Mouse (Mus musculus) heart, postnatal 25 days (tissue): ENCODE measurements around the gene Cmklr1. TPM values are rescaled to one million over a fixed set of nuclear protein-coding genes. Genes with fewer than 3 reads are reported as not detected.

ENCODE experiments used
- DNase-seq: peaks from one replicate; pipeline ENCODE4 v3.0.0; 2022; ENCODE audit warnings: low spot score
- intact Hi-C: fragments of 180-260 bp; cut with DNase I; formaldehyde crosslinking; loops from one replicate; pipeline ENCODE4 v1.15.1; 2025
- total RNA-seq, 2 experiments: library from RNA; stranded (reverse); gene quantifications; 2 replicates each; pipeline ENCODE4 v1.2.3; 2021

The Cmklr1 gene
- total RNA-seq, 2 experiments from 2014 or later: 23.6 to 29.9 TPM

DNA sequence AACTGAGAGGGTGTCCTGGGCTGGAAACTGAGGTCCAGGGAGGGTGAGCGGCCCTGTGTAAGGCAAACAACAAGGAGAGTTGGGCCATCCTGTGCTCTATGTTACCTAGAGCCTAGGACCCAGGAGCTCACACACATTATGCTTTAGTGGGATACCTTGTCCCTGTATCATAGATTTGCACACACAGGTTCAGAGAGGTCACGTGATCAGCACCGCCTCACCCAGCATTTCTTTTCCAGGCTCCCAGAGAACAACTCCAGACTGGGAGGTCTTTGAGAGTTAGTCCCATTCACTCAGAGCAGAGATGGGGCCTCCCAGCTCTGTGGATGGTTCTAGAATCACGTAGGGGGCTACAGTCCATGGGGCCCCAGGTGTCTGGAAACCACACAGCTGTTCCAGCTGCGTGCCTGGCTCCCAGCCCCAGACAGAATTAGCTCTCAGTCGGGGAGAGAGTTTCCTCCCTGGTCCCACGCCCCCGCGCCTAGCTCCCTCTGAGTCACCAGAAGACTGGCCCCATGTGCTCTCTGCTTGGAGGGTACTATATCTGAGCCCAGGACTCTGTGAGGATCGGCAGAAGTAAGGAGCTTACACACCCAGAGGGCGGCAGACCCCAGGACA lies 22.3 kb downstream of the Cmklr1 start:
- peak; percentile 68 for DNase-seq

GRCm38 (mm10) chr5:113626991-113627390 lies 23.2 kb downstream of the Cmklr1 start:
- no peak for DNase-seq
- intact Hi-C loops: no loop called here

More for the DNA sequence above, 22.3 kb downstream of the Cmklr1 start:
- intact Hi-C loops: no loop called here

- DNase-seq: no peak
- intact Hi-C loops: no loop called here
Measured at GRCm38 (mm10) chr5:113626352-113626751, 23.9 kb downstream of the Cmklr1 start.

- DNase-seq: no peak
- intact Hi-C loops: no loop called here
Measured at GRCm38 (mm10) chr5:113625068-113625467, 25.2 kb downstream of the Cmklr1 start.

- DNase-seq: no peak
- intact Hi-C loops: no loop called here
Measured at GRCm38 (mm10) chr5:113623052-113623451, 27.2 kb downstream of the Cmklr1 start.

DNA sequence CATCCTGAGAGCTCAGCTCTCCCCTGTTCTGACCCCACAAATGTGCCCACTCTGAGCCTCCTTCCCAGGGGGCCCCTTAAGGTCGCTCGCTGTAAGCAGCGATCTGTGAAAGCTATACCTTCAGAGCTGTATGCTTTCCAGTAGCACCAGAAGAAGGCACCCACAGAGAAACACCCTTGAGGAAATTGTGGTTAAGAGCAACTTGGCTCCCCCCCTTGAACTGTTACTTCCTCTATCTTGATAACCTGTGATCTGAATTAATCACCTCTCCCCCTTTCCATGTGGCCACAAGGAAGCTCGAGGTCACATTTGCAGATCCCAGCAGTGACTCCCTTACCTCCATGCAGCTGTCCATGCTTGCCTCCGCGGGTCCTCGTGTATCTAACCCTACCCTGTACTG lies 29.2 kb downstream of the Cmklr1 start:
- no peak for DNase-seq
- intact Hi-C loops: no loop called here

- DNase-seq: no peak
- intact Hi-C loops: no loop called here
Measured at GRCm38 (mm10) chr5:113620130-113620716, 30.0 kb downstream of the Cmklr1 start.

GRCm38 (mm10) chr5:113619151-113619550 lies 31.1 kb downstream of the Cmklr1 start:
- intact Hi-C loops: no loop called here

DNA sequence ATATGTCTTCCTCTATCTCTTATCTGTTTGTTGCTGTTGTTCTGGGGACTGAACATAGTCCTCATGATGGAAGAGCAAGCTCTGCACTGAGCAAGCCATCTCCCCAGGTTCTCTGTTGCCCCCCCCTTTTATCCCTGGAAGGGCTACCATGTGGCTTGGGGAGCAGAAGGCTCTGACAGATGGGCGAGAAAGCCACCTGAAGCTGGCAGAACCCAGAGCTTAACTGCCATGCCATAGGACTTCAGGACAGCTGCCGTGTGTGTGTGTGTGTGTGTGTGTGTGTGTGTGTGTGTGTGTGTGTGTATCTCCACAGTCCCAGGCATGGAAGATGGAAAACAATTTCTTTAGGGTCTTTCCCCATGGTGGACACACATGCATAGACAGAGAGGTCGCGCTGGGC lies 31.5 kb downstream of the Cmklr1 start:
- no peak for DNase-seq
- intact Hi-C loops: no loop called here

More at GRCm38 (mm10) chr5:113619151-113619550, 31.1 kb downstream of the Cmklr1 start:
- no peak for DNase-seq

DNA sequence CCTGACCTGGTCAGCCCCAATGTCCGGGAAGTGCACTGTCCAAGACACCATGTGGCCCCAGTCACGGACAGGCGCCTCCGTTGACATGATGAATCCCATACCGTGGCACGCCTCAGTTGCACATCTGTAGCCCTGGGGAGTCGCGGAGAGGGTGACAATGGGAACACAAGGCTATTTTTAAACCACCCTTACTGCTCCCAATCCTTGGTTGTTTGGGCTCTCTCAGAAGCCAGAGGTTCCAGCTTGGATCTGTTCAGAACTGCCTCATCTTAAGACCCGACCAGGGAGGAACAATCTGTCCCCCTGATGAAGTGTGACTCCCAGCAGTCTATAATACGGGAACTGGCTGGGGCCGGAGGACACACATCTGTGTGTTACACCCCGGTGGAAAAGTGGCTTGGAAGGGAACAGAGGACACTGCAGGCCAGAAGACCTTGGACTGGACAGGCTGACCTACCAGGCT lies 38.4 kb downstream of the Cmklr1 start:
- intact Hi-C loops: loop anchor here (5.0 kb wide), 1 partner anchor 35 kb away; no protein-coding TSS in a partner anchor
- DNase-seq: peak; percentile 64

GRCm38 (mm10) chr5:113611131-113611530 lies 39.1 kb downstream of the Cmklr1 start:
- no peak for DNase-seq
- intact Hi-C loops: loop anchor here (5.0 kb wide), 1 partner anchor 36 kb away; no protein-coding TSS in a partner anchor

GRCm38 (mm10) chr5:113610490-113610889 lies 39.7 kb downstream of the Cmklr1 start:
- intact Hi-C loops: loop anchor here (5.0 kb wide), 1 partner anchor 37 kb away; no protein-coding TSS in a partner anchor

GRCm38 (mm10) chr5:113609891-113610290 lies 40.3 kb downstream of the Cmklr1 start:
- no peak for DNase-seq
- intact Hi-C loops: loop anchor here (5.0 kb wide), 1 partner anchor 37 kb away; no protein-coding TSS in a partner anchor

More at GRCm38 (mm10) chr5:113610490-113610889, 39.7 kb downstream of the Cmklr1 start:
- DNase-seq: no peak

- intact Hi-C loops: no loop called here
- DNase-seq: no peak
Measured at GRCm38 (mm10) chr5:113608511-113608910, 41.7 kb downstream of the Cmklr1 start.

- intact Hi-C loops: no loop called here
- peak; percentile 41 for DNase-seq
Measured at GRCm38 (mm10) chr5:113607941-113608431, 42.2 kb downstream of the Cmklr1 start.

DNA sequence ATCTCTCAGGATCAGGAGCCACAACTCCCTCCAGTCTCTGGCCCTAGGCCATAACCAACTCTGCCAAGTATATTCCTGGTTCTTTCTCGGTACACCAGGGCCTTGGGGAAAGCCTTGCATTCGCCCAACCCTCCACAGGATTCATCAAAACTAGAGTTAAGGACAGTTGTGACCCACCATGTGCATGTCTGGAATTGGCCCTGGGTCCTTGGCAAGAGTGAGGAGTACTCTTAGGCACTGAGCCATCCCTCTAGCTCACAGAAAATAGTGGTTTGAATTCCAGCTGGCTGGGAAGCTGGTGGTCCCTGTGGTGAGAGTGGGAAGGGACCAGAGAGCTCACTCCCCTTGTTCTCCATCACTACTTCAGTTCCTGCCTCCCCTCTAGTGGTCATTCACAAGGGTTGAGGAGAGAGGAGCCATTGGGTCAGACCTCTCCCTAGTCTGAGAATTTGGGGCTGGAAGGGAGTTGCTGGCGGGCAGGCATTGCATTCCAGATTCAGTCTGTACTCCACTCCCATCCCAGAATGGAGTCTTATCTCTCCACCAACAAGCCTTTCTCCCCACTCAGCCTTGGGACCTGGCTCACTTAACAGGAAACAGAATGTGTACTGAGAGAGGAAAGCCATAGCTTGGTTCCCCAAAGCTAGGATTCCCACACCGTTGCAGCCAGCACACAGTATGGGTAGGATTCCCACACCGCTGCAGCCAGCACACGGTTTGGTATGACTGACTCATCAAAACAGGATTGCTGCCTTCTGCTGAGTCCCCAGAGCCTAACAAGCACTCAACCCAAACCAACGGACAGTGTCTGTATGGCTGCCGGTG lies 43.1 kb downstream of the Cmklr1 start:
- intact Hi-C loops: no loop called here
- DNase-seq: peak; percentile 51

DNA sequence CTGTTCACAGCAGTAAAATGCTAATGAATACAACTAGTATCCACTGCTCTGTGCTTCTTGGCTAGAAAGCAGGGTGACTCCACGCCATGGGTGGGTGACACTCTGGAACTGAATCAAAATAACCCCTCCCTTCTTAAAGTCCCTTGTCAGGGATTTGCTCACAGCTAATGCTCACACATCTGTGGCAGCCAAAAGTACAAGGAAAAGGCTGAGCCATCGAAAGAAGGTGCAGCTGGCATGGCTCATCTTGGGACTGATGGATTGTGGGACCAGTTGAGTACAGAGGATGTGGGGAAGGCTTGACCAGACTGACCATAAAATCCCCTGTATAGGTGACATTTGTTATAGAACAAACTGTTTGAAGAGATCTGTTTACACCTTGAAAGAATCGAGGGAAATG lies 44.1 kb downstream of the Cmklr1 start:
- intact Hi-C loops: no loop called here
- no peak for DNase-seq

DNA sequence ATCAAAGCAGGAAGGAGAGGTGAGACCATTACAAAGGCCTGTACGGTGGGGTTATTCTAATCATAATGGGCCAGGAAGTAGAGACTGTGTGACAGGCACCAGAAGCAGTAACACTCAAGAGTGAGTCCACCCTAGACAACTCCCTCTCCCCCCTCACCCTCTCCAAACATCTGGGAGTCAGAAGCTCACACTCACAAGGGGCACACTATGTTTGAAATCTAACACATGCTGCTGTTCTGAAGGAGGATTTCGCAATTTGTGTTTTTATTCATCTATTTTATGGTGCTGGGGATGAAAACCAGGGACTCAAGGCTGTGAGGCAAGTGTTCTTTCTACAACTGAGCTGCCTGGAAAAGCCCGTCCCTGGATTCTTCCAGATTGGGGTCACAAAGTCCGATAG lies 45.5 kb downstream of the Cmklr1 start:
- intact Hi-C loops: no loop called here
- DNase-seq: no peak

DNA sequence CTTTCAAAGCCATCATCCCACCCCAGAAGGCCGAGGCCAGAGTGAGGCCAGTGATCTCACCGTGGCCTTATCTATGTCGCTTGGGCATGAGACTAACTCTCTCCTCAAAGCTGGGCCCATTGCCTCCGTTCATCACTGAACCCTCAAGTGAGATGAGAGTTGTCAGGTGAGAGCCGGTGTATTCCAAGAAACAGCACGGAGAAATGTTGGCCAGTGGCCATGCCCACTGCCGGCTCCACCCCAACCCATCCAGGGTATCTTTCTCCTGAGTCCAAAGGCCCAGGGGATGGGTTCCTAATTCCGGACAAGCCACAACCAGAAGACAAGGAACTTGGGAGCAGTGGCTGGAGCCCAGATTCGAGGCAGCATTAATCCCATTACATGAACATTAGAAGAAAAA lies 46.8 kb downstream of the Cmklr1 start:
- intact Hi-C loops: no loop called here

GRCm38 (mm10) chr5:113600803-113601202 lies 49.4 kb downstream of the Cmklr1 start:
- intact Hi-C loops: no loop called here
- no peak for DNase-seq

More for the DNA sequence above, 46.8 kb downstream of the Cmklr1 start:
- no peak for DNase-seq
